Mouse (Mus musculus) thymus, postnatal 36 days (tissue): ENCODE measurements around the gene Tktl1.
A peak's percentile ranks its signal among the peaks of the same experiment; 100 is the strongest.
"Not testable (repeated sequence)": the region's sequence is repeated elsewhere in the genome, so short reads cannot be mapped to it uniquely, and the experiment has no call there.

Source experiments
- DNase-seq, 2 experiments: peaks; one replicate each; pipeline ENCODE4 v3.0.0; 2022; ENCODE audit warnings: mixed read lengths in 2 of 2

Gene Tktl1

GRCm38 (mm10) chrX:74176959-74177358 lies at the start of gene Tktl1:
Tktl1 (plus strand) TSS chrX:74177259.
- no peak for DNase-seq

- not testable (repeated sequence) for DNase-seq
Measured at GRCm38 (mm10) chrX:74135263-74135662, 41.8 kb upstream of the Tktl1 start, which contains the start of gene Mecp2. Mecp2 (minus strand) TSS chrX:74135363.

- no peak for DNase-seq
Measured at GRCm38 (mm10) chrX:74167738-74168137, 9.3 kb upstream of the Tktl1 start, which contains the start of gene Tex28. Tex28 (minus strand) TSS chrX:74167838.

GRCm38 (mm10) chrX:74203556-74203955 lies 26.5 kb downstream of the Tktl1 start:
- no peak for DNase-seq

- no peak for DNase-seq
Measured at GRCm38 (mm10) chrX:74218496-74218895, 41.4 kb downstream of the Tktl1 start.

GRCm38 (mm10) chrX:74219449-74219848 lies 42.4 kb downstream of the Tktl1 start:
- DNase-seq: no peak

- not testable (repeated sequence) for DNase-seq
Measured at GRCm38 (mm10) chrX:74220099-74220498, 43.0 kb downstream of the Tktl1 start.

GRCm38 (mm10) chrX:74230038-74230437 lies 53.0 kb downstream of the Tktl1 start:
- no peak for DNase-seq

- no peak for DNase-seq
Measured at GRCm38 (mm10) chrX:74233196-74233595, 56.1 kb downstream of the Tktl1 start.

GRCm38 (mm10) chrX:74240332-74240731 lies 63.3 kb downstream of the Tktl1 start:
- DNase-seq: no peak

GRCm38 (mm10) chrX:74243396-74243795 lies 66.3 kb downstream of the Tktl1 start:
- no peak for DNase-seq

- DNase-seq: peak; percentile 72 to 86
Measured at GRCm38 (mm10) chrX:74243807-74244206, 66.7 kb downstream of the Tktl1 start.

GRCm38 (mm10) chrX:74244614-74245083 lies 67.6 kb downstream of the Tktl1 start:
- peak; percentile 61 to 75 for DNase-seq

GRCm38 (mm10) chrX:74245107-74245506 lies 68.0 kb downstream of the Tktl1 start:
- DNase-seq: no peak

- peak; percentile 69 to 81 for DNase-seq
Measured at GRCm38 (mm10) chrX:74245687-74246086, 68.6 kb downstream of the Tktl1 start.

GRCm38 (mm10) chrX:74246213-74246681 lies 69.2 kb downstream of the Tktl1 start:
- peak; percentile 79 to 89 for DNase-seq

GRCm38 (mm10) chrX:74246693-74247092 lies 69.6 kb downstream of the Tktl1 start:
- DNase-seq: no peak

- DNase-seq: peak; percentile 67 to 70
Measured at GRCm38 (mm10) chrX:74248651-74249050, 71.6 kb downstream of the Tktl1 start.

- peak; percentile 58 to 71 for DNase-seq
Measured at GRCm38 (mm10) chrX:74249615-74250014, 72.6 kb downstream of the Tktl1 start, which contains the start of gene Flna. Flna (minus strand) TSS chrX:74249820.

- peak; percentile 73 to 85 for DNase-seq
Measured at GRCm38 (mm10) chrX:74254153-74254887, 77.3 kb downstream of the Tktl1 start, which contains the start of gene Emd. Emd (plus strand) TSS chrX:74254687.

GRCm38 (mm10) chrX:74254888-74255565 lies 78.0 kb downstream of the Tktl1 start:
- no peak for DNase-seq

- DNase-seq: no peak
Measured at GRCm38 (mm10) chrX:74257746-74258145, 80.7 kb downstream of the Tktl1 start.
